Mouse (Mus musculus): ENCODE results near the gene Acyp2. TPM values are rescaled to one million over a fixed set of nuclear protein-coding genes. Genes with fewer than 3 reads are reported as not detected.
A peak's percentile ranks its signal among the peaks of the same experiment; 100 is the strongest.

The Acyp2 gene
- total RNA-seq, 2 experiments from 2014 or later: 34.3 to 50.8 TPM

GRCm38 (mm10) chr11:30597259-30597658 lies 52.1 kb downstream of the Acyp2 start:
- no peak for DNase-seq (ENCODE audit: low spot score in 2 of 2)

GRCm38 (mm10) chr11:30580008-30580407 lies 69.4 kb downstream of the Acyp2 start:
- no peak for DNase-seq (ENCODE audit: low spot score in 2 of 2)

GRCm38 (mm10) chr11:30578931-30579330 lies 70.5 kb downstream of the Acyp2 start:
- no peak for DNase-seq (ENCODE audit: low spot score in 2 of 2)

- no peak for DNase-seq (ENCODE audit: low spot score in 2 of 2)
Measured at GRCm38 (mm10) chr11:30572790-30573395, 76.5 kb downstream of the Acyp2 start.

GRCm38 (mm10) chr11:30570568-30570967 lies 78.8 kb downstream of the Acyp2 start:
- DNase-seq (ENCODE audit: low spot score in 2 of 2): no peak

GRCm38 (mm10) chr11:30560215-30560614 lies 89.2 kb downstream of the Acyp2 start:
- DNase-seq (ENCODE audit: low spot score in 2 of 2): no peak

- no peak for DNase-seq (ENCODE audit: low spot score in 2 of 2)
Measured at GRCm38 (mm10) chr11:30553408-30553807, 96.0 kb downstream of the Acyp2 start.

- DNase-seq (ENCODE audit: low spot score in 2 of 2): no peak
Measured at GRCm38 (mm10) chr11:30517133-30517532, 132.3 kb downstream of the Acyp2 start.

- no peak for DNase-seq (ENCODE audit: low spot score in 2 of 2)
Measured at GRCm38 (mm10) chr11:30508178-30508577, 141.2 kb downstream of the Acyp2 start.

- DNase-seq (ENCODE audit: low spot score in 2 of 2): no peak
Measured at GRCm38 (mm10) chr11:30498738-30499355, 150.5 kb downstream of the Acyp2 start.

- no peak for DNase-seq (ENCODE audit: low spot score in 2 of 2)
Measured at GRCm38 (mm10) chr11:30497151-30497550, 152.2 kb downstream of the Acyp2 start.

GRCm38 (mm10) chr11:30491515-30492260 lies 157.7 kb downstream of the Acyp2 start:
- no peak for DNase-seq (ENCODE audit: low spot score in 2 of 2)

- DNase-seq (ENCODE audit: low spot score in 2 of 2): no peak
Measured at GRCm38 (mm10) chr11:30488183-30488582, 161.2 kb downstream of the Acyp2 start.

GRCm38 (mm10) chr11:30483286-30483685 lies 166.1 kb downstream of the Acyp2 start:
- DNase-seq (ENCODE audit: low spot score in 2 of 2): no peak

GRCm38 (mm10) chr11:30471751-30472593 lies 177.4 kb downstream of the Acyp2 start, which contains the start of gene 4930505A04Rik:
Gene 4930505A04Rik, minus strand, starts transcription at chr11:30471827.
- DNase-seq (ENCODE audit: low spot score in 2 of 2): peak; percentile 58 to 60

- no peak for DNase-seq (ENCODE audit: low spot score in 2 of 2)
Measured at GRCm38 (mm10) chr11:30471187-30471586, 178.2 kb downstream of the Acyp2 start.

Other genes with a start within 250 kb of the Acyp2 start
- under 1 TPM; 0.35 to 0.36 TPM for gene 4930505A04Rik, start 177.8 kb downstream of the Acyp2 start, total RNA-seq (2021)
- gene Psme4, start 122.1 kb upstream of the Acyp2 start, total RNA-seq (2021): 10 to 100 TPM; 48.8 to 61.6 TPM
- 1 to 10 TPM; 1.2 to 2.1 TPM for gene Gpr75, start 235.8 kb upstream of the Acyp2 start, total RNA-seq (2021)
- 10 to 100 TPM; 10.6 to 11.2 TPM for gene Asb3, start 235.8 kb upstream of the Acyp2 start, total RNA-seq (2021)